Mouse (Mus musculus) C2C12 (cell line): ENCODE data around the gene Cdh20. TPM values are rescaled to one million over a fixed set of nuclear protein-coding genes. Genes with fewer than 3 reads are reported as not detected.

ENCODE experiments used
- H3K27me3 ChIP-seq: one replicate; pipeline ENCODE4 v1.6.1; 2011; ENCODE audit not compliant: control insufficient read depth, insufficient read depth, insufficient read length
- H3K36me3 ChIP-seq: one replicate; pipeline ENCODE4 v1.6.1; 2011; ENCODE audit not compliant: control insufficient read depth, insufficient read depth
- H3K4me3 ChIP-seq: one replicate; pipeline ENCODE4 v1.5.1; 2011; ENCODE audit warnings: mild to moderate bottlenecking, control low read depth; ENCODE audit not compliant: poor library complexity, insufficient read depth, severe bottlenecking
- H3K79me2 ChIP-seq: one replicate; pipeline ENCODE4 v1.6.1; 2011; ENCODE audit not compliant: control insufficient read depth, insufficient read depth
- H3K79me3 ChIP-seq: one replicate; pipeline ENCODE4 v1.6.1; 2011; ENCODE audit warnings: low read depth, control low read depth
- H3ac ChIP-seq: one replicate; pipeline ENCODE3; 2011; ENCODE audit warnings: low read depth; ENCODE audit not compliant: control insufficient read depth, insufficient read length
- CEBPB ChIP-seq: IDR thresholded peaks from one replicate; pipeline ENCODE4 v1.6.1; 2011; ENCODE audit warnings: low read depth, mild to moderate bottlenecking, control low read depth, moderate library complexity
- CTCF ChIP-seq: IDR thresholded peaks from one replicate; pipeline ENCODE4 v1.5.1; 2011; ENCODE audit not compliant: control insufficient read depth, insufficient read depth, insufficient read length
- FOSL1 ChIP-seq: IDR thresholded peaks from one replicate; pipeline ENCODE4 v1.8.0; 2011; ENCODE audit warnings: mild to moderate bottlenecking, low read length; ENCODE audit not compliant: poor library complexity, insufficient read depth, severe bottlenecking
- MAX ChIP-seq: IDR thresholded peaks from one replicate; pipeline ENCODE4 v1.6.1; 2011; ENCODE audit warnings: mild to moderate bottlenecking, control low read depth
- MYOD1 ChIP-seq: IDR thresholded peaks from one replicate; pipeline ENCODE4 v1.6.1; 2011; ENCODE audit warnings: low read depth; ENCODE audit not compliant: control insufficient read depth, insufficient read length
- MYOG ChIP-seq: IDR thresholded peaks from one replicate; pipeline ENCODE4 v1.6.1; 2011; ENCODE audit not compliant: control insufficient read depth, insufficient read length; ENCODE audit errors: extremely low read depth
- USF1 ChIP-seq: IDR thresholded peaks from one replicate; pipeline ENCODE4 v1.6.1; 2011; ENCODE audit warnings: low read depth, mild to moderate bottlenecking, control low read depth, moderate library complexity
- polyA plus RNA-seq: library from polyadenylated mRNA; unstranded; fragments of >200 nt; fragmentation: generic; extraction: Trizol; gene quantifications from one replicate; pipeline ENCODE4 v1.2.1, GENCODE M21; 2012; ENCODE audit warnings: missing spikeins

The Cdh20 gene
- polyA plus RNA-seq, 1 experiment, result not detected

GRCm38 (mm10) chr1:104957046-104957445 is 188.7 kb downstream of the Cdh20 start:
- H3K79me2 ChIP-seq, result no peaks in the 10 kb centered on the region
- no peaks in the 10 kb centered on the region for H3K27me3 ChIP-seq
- H3ac ChIP-seq, result no peak overlapping the region
- H3K4me3 ChIP-seq, result no peak overlapping the region
- no peaks in the 10 kb centered on the region for H3K79me3 ChIP-seq
- H3K36me3 ChIP-seq, result no peaks in the 10 kb centered on the region
- TF ChIP-seq USF1 (no peak), FOSL1 (no peak), CTCF (no peak), MYOD1 (no peak), MYOG (no peak)

DNA sequence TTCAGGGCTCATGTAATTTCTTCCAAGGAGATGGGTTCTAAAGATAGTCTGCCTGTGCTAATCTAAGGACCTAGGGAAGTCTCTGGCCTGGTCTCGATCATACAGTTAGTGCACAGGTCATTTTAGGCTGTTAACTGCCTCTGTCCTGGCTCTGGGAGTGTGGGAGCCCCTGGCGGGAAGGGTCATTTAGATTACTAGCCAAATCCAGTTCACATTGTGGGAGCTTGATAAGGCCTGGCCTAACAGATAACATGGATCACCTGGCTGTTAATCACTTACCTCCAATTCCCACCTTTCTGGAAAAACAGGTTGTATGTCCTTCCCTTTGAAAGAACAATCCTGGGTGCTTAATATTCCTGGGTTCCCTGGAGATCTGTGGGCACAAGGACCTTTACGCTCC is 193.3 kb downstream of the Cdh20 start:
- Histone ChIP-seq H3K79me3 (no peaks in the 10 kb centered on the region), H3K36me3 (no peaks in the 10 kb centered on the region), H3K27me3 (no peaks in the 10 kb centered on the region), H3ac (no peak overlapping the region), H3K4me3 (no peak overlapping the region), H3K79me2 (no peaks in the 10 kb centered on the region)
- no peak for TF ChIP-seq MYOG
- no peak for TF ChIP-seq CTCF
- TF ChIP-seq MYOD1, result no peak
- no peak for TF ChIP-seq USF1
- no peak for TF ChIP-seq MAX

DNA sequence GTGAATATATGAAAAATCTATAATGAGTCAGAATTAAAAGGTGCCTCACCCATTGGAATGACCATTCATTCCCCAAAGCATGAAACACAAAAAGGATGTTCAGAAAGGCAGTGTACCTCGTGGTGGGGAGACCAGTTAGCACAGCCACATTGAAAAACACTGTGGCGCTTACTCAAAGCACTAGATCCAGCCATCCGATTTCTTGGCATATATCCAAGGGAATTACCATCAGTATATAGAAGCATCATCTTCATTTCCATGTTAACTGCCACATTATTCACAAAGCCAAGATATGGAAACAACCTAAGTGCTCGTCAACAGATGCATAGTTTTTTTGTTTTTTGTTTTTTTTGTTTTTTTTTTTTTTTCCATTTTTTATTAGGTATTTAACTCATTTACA is 193.9 kb downstream of the Cdh20 start:
- no peaks in the 10 kb centered on the region for H3K79me2 ChIP-seq
- no peaks in the 10 kb centered on the region for H3K36me3 ChIP-seq
- H3K79me3 ChIP-seq, result no peaks in the 10 kb centered on the region
- H3K27me3 ChIP-seq, result no peaks in the 10 kb centered on the region
- TF ChIP-seq CTCF (no peak), MYOG (no peak), MAX (no peak), USF1 (no peak), MYOD1 (no peak), CEBPB (no peak), FOSL1 (no peak)
- no peak overlapping the region for H3ac ChIP-seq
- no peak overlapping the region for H3K4me3 ChIP-seq

DNA sequence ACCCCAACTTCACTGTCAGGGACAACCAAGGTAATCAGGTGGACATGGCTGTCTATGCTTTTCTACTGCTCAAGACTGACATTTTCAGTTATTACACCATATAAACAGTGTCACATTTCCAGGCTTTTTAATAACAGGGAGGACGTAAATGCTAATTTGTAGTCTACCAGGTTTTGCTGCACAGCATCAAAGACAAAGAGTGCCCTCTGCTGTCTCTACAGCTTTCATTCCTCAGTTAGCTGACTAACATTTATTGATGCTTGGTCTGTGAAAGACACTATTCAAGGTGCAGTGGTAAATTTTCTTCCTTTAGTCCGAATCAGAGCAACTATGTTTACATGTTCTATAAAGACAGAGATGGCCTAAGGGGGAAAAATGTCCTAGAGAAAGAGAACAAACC is 210.7 kb downstream of the Cdh20 start:
- H3K79me2 ChIP-seq, result no peaks in the 10 kb centered on the region
- H3K79me3 ChIP-seq, result no peaks in the 10 kb centered on the region
- no peak overlapping the region for H3ac ChIP-seq
- H3K27me3 ChIP-seq, result no peaks in the 10 kb centered on the region
- H3K4me3 ChIP-seq, result no peak overlapping the region
- H3K36me3 ChIP-seq, result no peaks in the 10 kb centered on the region
- TF ChIP-seq MAX, result no peak
- no peak for TF ChIP-seq FOSL1
- TF ChIP-seq CTCF, result no peak
- TF ChIP-seq USF1, result no peak
- no peak for TF ChIP-seq MYOG
- no peak for TF ChIP-seq MYOD1
- no peak for TF ChIP-seq CEBPB

GRCm38 (mm10) chr1:104980273-104980672 is 211.9 kb downstream of the Cdh20 start:
- no peak overlapping the region for H3ac ChIP-seq
- TF ChIP-seq MYOD1 (no peak), FOSL1 (no peak), CTCF (no peak), MYOG (no peak), MAX (no peak), USF1 (no peak), CEBPB (no peak)
- no peaks in the 10 kb centered on the region for H3K79me2 ChIP-seq
- H3K36me3 ChIP-seq, result no peaks in the 10 kb centered on the region
- peaks cover 4% of the 10 kb centered on the region for H3K27me3 ChIP-seq
- H3K4me3 ChIP-seq, result no peak overlapping the region
- no peaks in the 10 kb centered on the region for H3K79me3 ChIP-seq

- Histone ChIP-seq H3K4me3 (no peak overlapping the region), H3K36me3 (no peaks in the 10 kb centered on the region), H3ac (no peak overlapping the region), H3K79me2 (no peaks in the 10 kb centered on the region), H3K79me3 (no peaks in the 10 kb centered on the region), H3K27me3 (peaks cover 4% of the 10 kb centered on the region)
- TF ChIP-seq MAX (no peak), CTCF (peak; percentile 4)
Observed at GRCm38 (mm10) chr1:104986222-104986973, 218.1 kb downstream of the Cdh20 start.
